Mouse (Mus musculus): Measurements from ENCODE around the gene Rnf113a2. TPM values are rescaled to one million over a fixed set of nuclear protein-coding genes. Genes with fewer than 3 reads are reported as not detected.

Gene Rnf113a2
- polyA plus RNA-seq, 1 experiment from 2014 or later: 29.9 TPM

DNA sequence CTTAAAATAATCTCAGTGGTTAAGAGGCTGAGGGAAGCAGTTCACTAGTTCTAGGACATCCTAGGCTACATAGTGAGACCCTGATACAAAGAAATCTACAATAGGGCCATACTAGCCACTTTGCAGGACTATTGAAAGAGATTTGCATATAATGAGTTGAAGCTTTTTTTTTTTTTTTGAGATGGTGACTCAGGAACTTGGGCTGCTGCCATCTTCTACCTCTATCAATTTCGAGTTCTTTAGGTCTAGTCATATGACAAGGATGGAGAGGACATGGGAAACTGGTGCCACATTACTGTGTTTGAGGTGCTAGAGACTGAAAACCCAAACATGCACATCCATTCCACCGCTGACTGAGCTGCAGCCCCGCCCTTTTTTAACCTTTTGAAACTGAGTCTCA, 7.0 kb downstream of the Rnf113a2 start:
- Histone ChIP-seq H3K9ac (no peak overlapping the region), H3K36me3 (replicated peaks) (no peaks in the 10 kb centered on the region), H3K9me3 (no peaks in the 10 kb centered on the region), H3K4me2 (no peak overlapping the region), H3K27me3 (no peaks in the 10 kb centered on the region), H3K27ac (no peak overlapping the region), H3K4me1 (no peaks in the 10 kb centered on the region), H3K4me3 (replicated peaks) (no peak overlapping the region)
- 59% methylated on average over 3 of the region's 3 CpGs for WGBS
- ATAC-seq (ENCODE audit: low FRiP score): no peak

DNA sequence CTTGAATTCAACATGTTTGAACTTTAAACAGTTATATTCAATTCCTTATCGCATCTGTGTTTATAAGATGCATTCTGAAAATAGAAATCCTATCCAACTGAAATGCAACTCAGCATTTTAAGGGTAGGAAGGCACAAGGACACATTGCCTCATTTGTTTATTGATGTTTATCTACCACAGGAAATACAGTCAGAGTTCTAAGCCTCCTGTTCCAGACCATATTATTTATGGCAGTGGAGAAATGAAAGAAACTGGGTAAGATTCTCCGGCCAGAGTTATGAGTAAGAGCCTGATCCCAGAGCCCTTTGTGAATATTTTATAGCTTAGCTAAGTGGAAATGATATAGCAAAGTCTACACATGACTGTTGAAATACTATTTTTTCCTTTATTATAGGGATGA, 12.8 kb downstream of the Rnf113a2 start:
- 95% methylated on average over 2 of the region's 2 CpGs for WGBS
- no peak for ATAC-seq (ENCODE audit: low FRiP score)

DNA sequence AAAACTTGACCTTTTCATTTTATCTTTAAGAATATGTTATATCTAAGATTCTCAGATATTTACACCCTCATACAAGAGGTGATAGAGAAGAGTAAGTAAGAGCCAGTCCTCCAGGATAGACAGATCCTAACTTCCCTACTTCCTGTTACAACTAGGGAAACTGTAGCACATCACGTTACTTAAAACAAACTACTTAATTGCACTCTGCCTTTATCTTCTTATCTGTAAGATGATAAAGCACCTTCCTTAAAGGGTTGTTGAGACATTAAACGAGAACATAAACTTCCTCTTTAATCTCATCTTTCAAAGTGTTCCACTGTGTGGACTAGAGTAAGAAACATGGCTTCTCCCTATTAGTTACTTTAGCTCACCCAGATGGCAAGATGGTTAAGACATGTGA, 21.7 kb downstream of the Rnf113a2 start:
- no peak overlapping the region for H3K27ac ChIP-seq
- H3K4me1 ChIP-seq: no peaks in the 10 kb centered on the region
- WGBS: 88% methylated on average over 2 of the region's 2 CpGs
- no peak overlapping the region for H3K9ac ChIP-seq
- H3K9me3 ChIP-seq: no peaks in the 10 kb centered on the region
- H3K27me3 ChIP-seq: no peaks in the 10 kb centered on the region
- no peak overlapping the region for H3K4me2 ChIP-seq
- ATAC-seq (ENCODE audit: low FRiP score): no peak
- H3K4me3 ChIP-seq (replicated peaks): no peak overlapping the region
- H3K36me3 ChIP-seq (replicated peaks): no peaks in the 10 kb centered on the region

More for the DNA sequence above, 12.8 kb downstream of the Rnf113a2 start:
- Histone ChIP-seq H3K36me3 (replicated peaks) (no peaks in the 10 kb centered on the region), H3K4me1 (no peaks in the 10 kb centered on the region), H3K4me3 (replicated peaks) (no peak overlapping the region), H3K9me3 (no peaks in the 10 kb centered on the region), H3K4me2 (no peak overlapping the region), H3K27ac (no peak overlapping the region), H3K27me3 (no peaks in the 10 kb centered on the region), H3K9ac (no peak overlapping the region)

DNA sequence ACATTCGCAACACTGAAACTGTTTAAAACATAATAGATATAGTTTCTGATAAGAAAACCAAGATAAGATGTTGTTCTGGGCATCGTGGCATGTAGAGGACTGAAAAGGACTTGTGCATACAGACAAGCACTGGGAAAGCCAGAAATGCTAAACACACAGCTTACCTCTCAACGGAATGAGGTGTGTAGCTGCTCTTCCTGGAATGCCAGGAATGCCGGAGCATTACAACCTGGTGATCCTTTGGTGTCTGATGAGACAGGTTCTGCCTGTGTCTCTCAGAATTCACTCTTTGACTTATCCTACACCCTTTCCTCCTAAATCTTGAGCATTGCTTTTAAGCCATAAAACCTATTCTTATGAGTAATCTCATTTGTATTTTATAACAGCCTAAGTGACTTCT, 25.5 kb downstream of the Rnf113a2 start:
- Histone ChIP-seq H3K4me1 (no peaks in the 10 kb centered on the region), H3K4me2 (no peak overlapping the region), H3K4me3 (replicated peaks) (no peak overlapping the region), H3K36me3 (replicated peaks) (no peaks in the 10 kb centered on the region), H3K27ac (no peak overlapping the region), H3K27me3 (peaks cover 9% of the 10 kb centered on the region; the same call in 1 of the 2 replicates), H3K9me3 (no peaks in the 10 kb centered on the region), H3K9ac (no peak overlapping the region)
- no peak for ATAC-seq (ENCODE audit: low FRiP score)
- 76% methylated on average over 4 of the region's 4 CpGs for WGBS

DNA sequence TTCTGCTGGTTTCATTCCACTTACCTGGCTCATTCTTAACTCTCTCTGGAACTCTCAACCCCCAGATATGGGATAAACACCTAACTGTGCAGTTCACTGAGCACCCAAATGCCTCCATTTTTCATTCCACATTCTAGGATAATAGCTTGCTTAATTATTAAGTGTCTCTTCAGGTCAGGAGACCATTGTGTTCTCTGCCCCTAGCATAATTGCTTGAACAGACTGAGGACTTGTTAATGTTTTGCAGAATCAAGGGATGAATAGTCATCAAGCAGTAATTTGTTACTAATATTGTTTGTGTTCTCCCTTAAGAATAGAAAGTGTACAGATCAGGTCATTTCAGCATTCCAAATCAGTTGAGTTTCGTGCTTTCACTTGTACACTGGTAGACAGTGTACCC, 30.4 kb downstream of the Rnf113a2 start:
- ATAC-seq (ENCODE audit: low FRiP score): no peak
- no peak overlapping the region for H3K9ac ChIP-seq
- H3K27me3 ChIP-seq: peaks cover 13% of the 10 kb centered on the region; the same call in 1 of the 2 replicates
- 69% methylated on average over 1 of the region's 1 CpGs for WGBS
- H3K4me1 ChIP-seq: peaks cover 14% of the 10 kb centered on the region
- H3K36me3 ChIP-seq (replicated peaks): no peaks in the 10 kb centered on the region
- no peak overlapping the region for H3K4me3 ChIP-seq (replicated peaks)
- H3K9me3 ChIP-seq: no peaks in the 10 kb centered on the region
- H3K27ac ChIP-seq: no peak overlapping the region
- no peak overlapping the region for H3K4me2 ChIP-seq

DNA sequence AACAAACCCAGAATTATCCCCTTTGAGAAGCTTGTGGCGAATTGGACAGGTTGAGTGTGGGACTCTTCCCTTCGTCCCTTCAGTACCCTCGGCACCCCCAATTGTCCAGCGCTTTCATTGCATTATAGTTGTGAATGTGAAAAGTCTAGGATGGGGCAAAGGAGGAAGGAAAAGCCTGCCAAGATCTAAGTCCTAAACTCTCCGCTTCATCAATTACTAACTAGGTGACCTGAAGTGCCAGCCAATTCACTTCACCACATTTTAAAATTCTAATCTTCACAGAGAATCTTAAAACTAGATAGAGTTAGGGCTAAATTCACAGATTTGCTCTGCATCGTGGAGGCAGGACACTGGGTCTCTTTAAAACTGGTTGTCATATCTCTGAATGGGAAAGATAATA, 31.2 kb downstream of the Rnf113a2 start:
- no peaks in the 10 kb centered on the region for H3K9me3 ChIP-seq
- no peak overlapping the region for H3K9ac ChIP-seq
- H3K27me3 ChIP-seq: peaks cover 13% of the 10 kb centered on the region; the same call in 1 of the 2 replicates
- no peak overlapping the region for H3K4me3 ChIP-seq (replicated peaks)
- no peaks in the 10 kb centered on the region for H3K36me3 ChIP-seq (replicated peaks)
- no peak overlapping the region for H3K27ac ChIP-seq
- no peak overlapping the region for H3K4me2 ChIP-seq
- ATAC-seq (ENCODE audit: low FRiP score): no peak
- peaks cover 21% of the 10 kb centered on the region for H3K4me1 ChIP-seq
- WGBS: 81% methylated on average over 6 of the region's 6 CpGs

DNA sequence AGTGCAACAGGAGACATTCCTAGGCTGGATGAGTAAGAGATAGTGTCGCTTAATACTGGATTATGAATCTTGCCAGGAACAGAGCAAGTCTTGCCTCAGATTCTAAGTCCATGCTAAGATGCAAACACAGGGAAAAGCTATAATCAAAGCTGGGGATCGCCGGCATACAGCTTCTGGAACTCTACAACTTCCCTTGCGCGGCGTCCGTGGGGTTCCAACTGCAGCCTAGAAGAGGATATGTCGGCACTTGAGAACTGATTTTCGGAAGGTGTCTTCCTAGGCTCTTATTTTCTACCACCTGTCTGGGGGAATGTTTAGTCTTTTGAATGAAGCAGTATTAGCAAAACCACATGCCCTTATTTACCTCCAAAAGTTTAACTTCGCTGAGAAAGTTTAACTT, 32.9 kb downstream of the Rnf113a2 start:
- WGBS: 50% methylated on average over 10 of the region's 10 CpGs
- H3K9ac ChIP-seq: peak overlapping the region; percentile 38; the same call in 1 of the 2 replicates

DNA sequence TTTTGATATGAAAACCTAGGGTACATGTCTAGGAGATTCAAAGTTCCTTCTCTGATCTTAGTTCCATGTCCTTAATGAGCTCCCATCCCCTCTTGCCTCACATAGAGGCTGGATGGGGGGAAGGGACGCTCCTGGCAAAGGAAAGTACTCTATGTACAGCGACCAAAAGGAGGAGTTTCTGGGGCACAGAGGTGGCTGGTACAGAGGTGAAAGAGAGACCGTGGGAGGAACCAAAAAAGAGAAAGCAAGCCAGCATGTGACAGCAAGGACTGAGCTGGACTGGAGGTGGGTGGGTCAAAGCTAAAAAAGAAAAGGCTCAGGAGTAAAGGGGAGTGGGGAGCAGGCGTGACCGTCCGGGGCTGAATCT, 33.3 kb downstream of the Rnf113a2 start:
- H3K36me3 ChIP-seq (replicated peaks): 0 out of 2 replicates have a peak, but pooled peaks cover 3% of the 10 kb centered on the region
- H3K4me3 ChIP-seq (replicated peaks): peak overlapping the region; percentile 68
- peak overlapping the region; percentile 47; the same call in 1 of the 2 replicates for H3K27ac ChIP-seq
- H3K4me1 ChIP-seq: peaks cover 21% of the 10 kb centered on the region
- 0% methylated on average over 6 of the region's 6 CpGs for WGBS
- H3K9me3 ChIP-seq: no peaks in the 10 kb centered on the region
- ATAC-seq (ENCODE audit: low FRiP score): no peak
- peak overlapping the region; percentile 38 for H3K9ac ChIP-seq
- H3K4me2 ChIP-seq: peak overlapping the region; percentile 82
- peaks cover 13% of the 10 kb centered on the region; the same call in 1 of the 2 replicates for H3K27me3 ChIP-seq

More for the DNA sequence above, 32.9 kb downstream of the Rnf113a2 start:
- peak overlapping the region; percentile 68; the same call in 1 of the 2 replicates for H3K4me3 ChIP-seq (replicated peaks)
- peaks cover 21% of the 10 kb centered on the region for H3K4me1 ChIP-seq
- ATAC-seq (ENCODE audit: low FRiP score): no peak
- H3K4me2 ChIP-seq: peak overlapping the region; percentile 82
- no peaks in the 10 kb centered on the region for H3K9me3 ChIP-seq
- H3K27me3 ChIP-seq: peaks cover 13% of the 10 kb centered on the region; the same call in 1 of the 2 replicates
- 0 out of 2 replicates have a peak, but pooled peaks cover 3% of the 10 kb centered on the region for H3K36me3 ChIP-seq (replicated peaks)
- H3K27ac ChIP-seq: no peak overlapping the region

DNA sequence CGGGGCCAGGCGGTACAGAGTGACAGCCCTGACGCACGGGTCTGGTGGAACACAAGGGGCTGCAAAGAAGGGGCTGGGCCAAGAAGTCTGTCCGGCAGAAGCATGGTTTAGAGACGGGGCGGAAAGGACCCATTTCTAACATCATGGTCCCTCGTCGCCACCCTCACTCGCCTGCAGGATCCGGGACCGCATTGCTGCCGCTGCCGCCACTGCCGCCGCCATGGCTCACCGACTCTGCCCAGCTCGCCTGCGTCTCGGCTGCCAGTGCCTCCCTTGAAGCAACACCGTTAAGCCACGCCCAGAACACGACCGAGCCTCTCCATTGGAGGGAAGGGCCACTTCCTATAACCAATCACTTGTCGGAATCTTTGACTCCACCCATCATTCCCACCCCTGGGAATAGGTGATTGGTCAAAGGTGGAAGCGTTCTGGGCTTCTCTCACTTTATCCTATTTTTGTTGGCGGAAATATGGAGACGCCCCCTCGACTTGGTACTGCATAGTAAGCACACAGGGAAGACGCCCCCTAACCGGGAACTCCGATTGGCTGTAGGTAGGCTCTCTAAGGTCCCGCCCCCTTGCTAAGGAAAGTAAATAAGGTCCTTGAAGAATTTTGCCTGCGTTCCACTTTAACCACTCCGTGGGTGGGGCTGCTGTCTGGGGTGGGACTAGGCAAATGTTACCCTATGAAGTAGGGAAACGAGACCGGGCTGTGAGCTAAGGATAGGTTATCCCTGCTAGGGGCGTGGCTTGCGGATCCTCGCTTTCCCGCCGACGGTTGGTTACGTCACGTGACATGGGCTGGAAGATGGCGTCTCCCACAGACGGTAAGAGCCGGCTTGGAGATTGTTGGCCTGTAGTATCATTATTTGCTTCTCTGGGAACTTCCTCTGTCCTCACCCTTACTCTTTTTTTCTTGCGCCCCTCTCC, 34.0 kb downstream of the Rnf113a2 start, which contains the start of the genes Aldh6a1 and Lin52:
Gene Aldh6a1 (minus strand): TSS at position 287 of the 929 bp plus-strand sequence.
Gene Lin52 (plus strand): TSS at position 705 of the 929 bp plus-strand sequence.
- H3K9me3 ChIP-seq: no peaks in the 10 kb centered on the region
- H3K4me2 ChIP-seq: peak within 1 kb of the TSS; percentile 96
- peak within 1 kb of the TSS; percentile 65 for H3K9ac ChIP-seq
- peak within 1 kb of the TSS; percentile 50; the same call in 1 of the 2 replicates for H3K27ac ChIP-seq
- H3K4me1 ChIP-seq: peaks cover 21% of the 10 kb centered on the region
- under 1% methylated on average over 49 of the region's 49 CpGs for WGBS
- H3K27me3 ChIP-seq: peaks cover 10% of the 10 kb centered on the region; the same call in 1 of the 2 replicates
- H3K4me3 ChIP-seq (replicated peaks): peak within 1 kb of the TSS; percentile 68
- 0 out of 2 replicates have a peak, but pooled peaks cover 3% of the 10 kb centered on the region for H3K36me3 ChIP-seq (replicated peaks)
- peak; percentile 99 for ATAC-seq (ENCODE audit: low FRiP score)

DNA sequence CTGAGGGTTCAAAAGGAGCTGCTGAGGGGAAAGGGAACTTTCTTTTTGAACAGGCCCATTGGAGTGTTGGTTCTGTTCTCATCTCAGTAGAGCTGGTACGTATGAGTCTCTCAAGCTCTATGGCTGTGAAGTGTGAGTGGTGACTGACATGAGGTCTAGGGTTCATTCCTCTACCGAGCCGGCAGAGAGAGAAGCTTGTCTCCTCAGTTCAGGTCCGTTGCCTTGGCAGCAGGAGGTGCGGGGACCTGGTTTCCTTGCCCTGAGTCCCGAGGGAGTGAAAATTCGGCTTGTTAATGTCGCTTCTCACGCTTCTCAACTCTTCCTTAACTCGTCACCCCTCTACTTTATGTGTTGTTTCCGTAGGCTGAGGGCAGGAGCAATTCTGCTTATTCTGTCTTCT, 34.8 kb downstream of the Rnf113a2 start:
- H3K27ac ChIP-seq: 0 out of 2 replicates have a peak overlapping the region, but pooled peaks have one; percentile 50
- H3K9ac ChIP-seq: peak overlapping the region; percentile 65
- H3K4me2 ChIP-seq: peak overlapping the region; percentile 96
- H3K9me3 ChIP-seq: no peaks in the 10 kb centered on the region
- WGBS: under 1% methylated on average over 11 of the region's 11 CpGs
- peaks cover 21% of the 10 kb centered on the region for H3K4me1 ChIP-seq
- no peak for ATAC-seq (ENCODE audit: low FRiP score)
- peaks cover 3% of the 10 kb centered on the region; the same call in 1 of the 2 replicates for H3K27me3 ChIP-seq
- H3K36me3 ChIP-seq (replicated peaks): peaks cover 4% of the 10 kb centered on the region; the same call in 1 of the 2 replicates
- peak overlapping the region; percentile 68 for H3K4me3 ChIP-seq (replicated peaks)

DNA sequence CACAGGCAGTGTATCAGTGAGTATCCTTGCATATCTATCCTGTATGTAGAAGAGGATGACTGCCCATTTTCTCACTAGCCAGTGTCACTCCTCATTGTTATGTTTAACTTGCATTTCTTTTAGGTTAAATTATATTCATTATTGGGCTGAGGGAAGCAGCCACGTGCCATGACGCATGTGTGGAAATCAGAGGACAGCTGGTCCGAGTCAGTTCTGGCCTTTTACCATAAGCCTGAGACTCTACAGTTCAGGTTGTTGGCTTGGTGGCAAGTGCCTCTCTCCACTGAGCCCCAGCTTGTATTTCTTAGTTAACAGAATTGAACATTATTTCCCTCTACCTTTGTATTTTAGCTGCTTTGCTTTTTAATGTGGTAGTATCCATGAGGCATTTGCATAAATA, 39.9 kb downstream of the Rnf113a2 start:
- 85% methylated on average over 3 of the region's 3 CpGs for WGBS
- ATAC-seq (ENCODE audit: low FRiP score): no peak
- Histone ChIP-seq H3K4me3 (replicated peaks) (no peak overlapping the region), H3K27ac (no peak overlapping the region), H3K27me3 (no peaks in the 10 kb centered on the region), H3K9me3 (no peaks in the 10 kb centered on the region), H3K4me1 (peaks cover 12% of the 10 kb centered on the region), H3K36me3 (replicated peaks) (peaks cover 33% of the 10 kb centered on the region), H3K4me2 (no peak overlapping the region), H3K9ac (no peak overlapping the region)

DNA sequence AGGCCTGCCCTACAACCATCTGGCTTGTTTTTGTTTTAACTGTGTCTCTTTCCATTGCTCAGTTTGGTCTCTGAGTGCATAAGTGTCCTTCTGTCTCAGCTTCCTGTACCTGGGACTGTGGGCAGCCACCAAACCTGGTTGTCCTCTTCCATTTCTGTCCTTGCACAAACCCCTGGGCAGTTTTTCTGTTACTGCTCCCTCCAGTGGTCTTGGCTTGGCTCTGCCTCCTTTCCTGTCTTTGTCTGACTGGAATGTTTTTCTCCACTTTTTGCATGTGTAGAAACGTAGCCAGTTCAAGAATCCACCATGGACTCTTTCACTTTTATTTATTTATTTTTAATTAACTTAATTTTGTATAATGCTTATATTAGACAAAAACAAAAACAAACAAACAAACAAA, 42.8 kb downstream of the Rnf113a2 start:
- H3K9me3 ChIP-seq: no peaks in the 10 kb centered on the region
- whole genome bisulfite sequencing: 51% methylated on average over 1 of the region's 1 CpGs
- no peaks in the 10 kb centered on the region for H3K4me1 ChIP-seq
- peaks cover 57% of the 10 kb centered on the region for H3K36me3 ChIP-seq (replicated peaks)
- no peaks in the 10 kb centered on the region for H3K27me3 ChIP-seq
- no peak overlapping the region for H3K9ac ChIP-seq
- no peak overlapping the region for H3K4me3 ChIP-seq (replicated peaks)
- no peak overlapping the region for H3K4me2 ChIP-seq
- H3K27ac ChIP-seq: no peak overlapping the region
- ATAC-seq (ENCODE audit: low FRiP score): no peak
